Mouse (Mus musculus): ENCODE measurements around the gene Rin3.

- TF ChIP-seq CTCF (IDR thresholded peaks at IDR 0.05; ENCODE audit: low read depth), result no peak
- TF ChIP-seq EP300 (IDR thresholded peaks at IDR 0.05; ENCODE audit: low read depth), result no peak
These were observed 62.4 kb downstream of the Rin3 start for GRCm38 (mm10) chr12:102345031-102345815.
